Comparison of ENCODE assay signal across 8 mouse cellular contexts in the genomic region with DNA sequence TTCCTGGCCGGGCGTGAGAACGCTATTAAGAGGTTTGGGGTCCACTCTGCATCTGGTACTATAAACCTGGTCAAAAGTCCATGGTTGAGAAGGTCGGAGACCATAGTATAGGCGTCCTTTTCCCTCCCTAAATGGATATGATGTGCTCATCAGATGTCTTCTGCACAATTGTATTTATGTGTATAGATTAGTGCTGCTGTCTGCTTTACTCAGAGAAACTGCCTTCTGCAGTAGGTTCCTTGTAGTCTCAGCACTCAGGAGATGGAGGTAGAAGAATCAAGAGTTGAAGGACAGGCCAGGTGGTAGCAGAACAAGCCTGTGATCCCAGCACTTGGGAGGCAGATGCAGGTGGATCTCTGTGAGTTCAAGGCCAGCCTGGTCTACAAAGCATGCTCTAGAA. TPM values are rescaled to one million over a fixed set of nuclear protein-coding genes. Genes with fewer than 3 reads are reported as not detected.
A peak's percentile ranks its signal among the peaks of the same experiment; 100 is the strongest.
DNase-seq lines count a peak whose midpoint lies in the region; ATAC-seq and TF ChIP-seq lines count a peak whose summit lies in the region.

No protein-coding gene starts in this region.

- no peak for TF ChIP-seq CTCF in olfactory bulb, adult 2 months (IDR thresholded peaks at IDR 0.05; ENCODE audit: insufficient read depth, low read depth, low read length)

- no peaks in the 10 kb centered on the region for H3K27me3 ChIP-seq in forebrain, embryonic 13.5 days
- no peaks in the 10 kb centered on the region for H3K27me3 ChIP-seq in limb, embryonic 14.5 days (ENCODE audit: control insufficient read depth, insufficient read depth, low read length)

- H3K36me3 ChIP-seq in forebrain, embryonic 13.5 days (ENCODE audit: poor library complexity, severe bottlenecking): no peaks in the 10 kb centered on the region
- no peaks in the 10 kb centered on the region for H3K36me3 ChIP-seq in limb, embryonic 14.5 days (ENCODE audit: control insufficient read depth, insufficient read depth, low read length)

- peak overlapping the region; percentile 42 for H3K4me3 ChIP-seq in forebrain, embryonic 13.5 days
- H3K4me3 ChIP-seq in limb, embryonic 14.5 days (replicated peaks; ENCODE audit: low read length): peak overlapping the region; percentile 36
- H3K4me3 ChIP-seq in olfactory bulb, adult 2 months (ENCODE audit: insufficient read depth, low read depth, low read length): peak overlapping the region; percentile 36

- H3K4me1 ChIP-seq in forebrain, embryonic 13.5 days: peaks cover 4% of the 10 kb centered on the region; the same call in 1 of the 2 replicates
- no peaks in the 10 kb centered on the region for H3K4me1 ChIP-seq in limb, embryonic 14.5 days (ENCODE audit: control insufficient read depth, insufficient read depth, low read length)
- no peaks in the 10 kb centered on the region for H3K4me1 ChIP-seq in olfactory bulb, adult 2 months (ENCODE audit: control insufficient read depth, insufficient read depth, low read length)

- ATAC-seq in forebrain, embryonic 13.5 days: peak; percentile 65
- ATAC-seq in limb, embryonic 14.5 days (ENCODE audit: low FRiP score, low read depth): no peak

- no peak for TF ChIP-seq POLR2A in limb, embryonic 14.5 days (IDR thresholded peaks at IDR 0.05; ENCODE audit: borderline replicate concordance, extremely low read depth, insufficient read depth, insufficient read length)
- TF ChIP-seq POLR2A in olfactory bulb, adult 2 months (IDR thresholded peaks at IDR 0.05; ENCODE audit: insufficient read depth, low read depth, low read length): no peak

- H3K27ac ChIP-seq in forebrain, embryonic 13.5 days: no peak overlapping the region
- H3K27ac ChIP-seq in limb, embryonic 14.5 days (replicated peaks; ENCODE audit: low read depth, low read length): peak overlapping the region; percentile 38; the same call in 1 of the 2 replicates
- no peak overlapping the region for H3K27ac ChIP-seq in olfactory bulb, adult 2 months (ENCODE audit: insufficient read depth, low read depth, low read length)

- peak overlapping the region; percentile 51 for H3K9ac ChIP-seq in forebrain, embryonic 13.5 days
- H3K9ac ChIP-seq in limb, embryonic 14.5 days (ENCODE audit: low read depth, low read length, severe bottlenecking): peak overlapping the region; percentile 44; the same call in 1 of the 2 replicates

- peak overlapping the region; percentile 61 for H3K4me2 ChIP-seq in forebrain, embryonic 13.5 days
- peak overlapping the region; percentile 56 for H3K4me2 ChIP-seq in limb, embryonic 14.5 days (replicated peaks; ENCODE audit: low read depth, low read length, severe bottlenecking)

- no peaks in the 10 kb centered on the region for H3K9me3 ChIP-seq in forebrain, embryonic 13.5 days (replicated peaks)
- no peaks in the 10 kb centered on the region for H3K9me3 ChIP-seq in limb, embryonic 14.5 days (ENCODE audit: control insufficient read depth, low read length)

- DNase-seq in cerebellum, adult 8-10 months: peak; percentile 9
- DNase-seq in cerebellum, adult 9-11 months: no peak
- peak; percentile 20 to 27 for DNase-seq in B cell, adult 2 months
- DNase-seq in limb, embryonic 14.5 days (ENCODE audit: low spot score): no peak
- DNase-seq in layer of hippocampus, adult 9-11 months: no peak
- no peak for DNase-seq in spleen, postnatal 36 days (ENCODE audit: low spot score in 2 of 2)

- 5% methylated on average over 5 of the region's 5 CpGs for WGBS in forebrain, embryonic 13.5 days
- WGBS in limb, embryonic 14.5 days: 3% methylated on average over 5 of the region's 5 CpGs
- WGBS in olfactory bulb, adult 2 months: 3% methylated on average over 5 of the region's 5 CpGs

RNA-seq across cellular contexts. Expression of a gene that starts 22.6 kb away (rescaled TPM):
- polyA plus RNA-seq in forebrain, embryonic 13.5 days (2015; fragmentation: Nextera tagmentation; extraction: Ambion mirVana): 2.0 and 2.1 TPM in 2 replicates
- 51.7 and 60.1 TPM in 2 replicates for polyA plus RNA-seq in limb, embryonic 14.5 days (2012; rRNA removed)
- 44.4 and 48.2 TPM in 2 replicates for polyA plus RNA-seq in limb, embryonic 14.5 days (2014; fragmentation: Nextera tagmentation; extraction: Ambion mirVana)
- polyA plus RNA-seq in olfactory bulb, adult 2 months (2012; ENCODE audit: insufficient read depth, insufficient read length, low replicate concordance, missing spikeins): not detected in 2 replicates

Comparison
In these comparisons a context has a peak if more than half of its experiments do, and no peak if none do; other contexts are left out.
1. DNase-seq: peak in cerebellum, adult 8-10 months (single experiment) and B cell, adult 2 months (2 of 2); none in cerebellum, adult 9-11 months (single experiment), limb, embryonic 14.5 days (single experiment), layer of hippocampus, adult 9-11 months (single experiment) and spleen, postnatal 36 days (0 of 2).
2. Peak in every context shown above with its lines, with median percentiles within 50 percentile points of each other: H3K4me3 ChIP-seq.